In the genomic region with DNA sequence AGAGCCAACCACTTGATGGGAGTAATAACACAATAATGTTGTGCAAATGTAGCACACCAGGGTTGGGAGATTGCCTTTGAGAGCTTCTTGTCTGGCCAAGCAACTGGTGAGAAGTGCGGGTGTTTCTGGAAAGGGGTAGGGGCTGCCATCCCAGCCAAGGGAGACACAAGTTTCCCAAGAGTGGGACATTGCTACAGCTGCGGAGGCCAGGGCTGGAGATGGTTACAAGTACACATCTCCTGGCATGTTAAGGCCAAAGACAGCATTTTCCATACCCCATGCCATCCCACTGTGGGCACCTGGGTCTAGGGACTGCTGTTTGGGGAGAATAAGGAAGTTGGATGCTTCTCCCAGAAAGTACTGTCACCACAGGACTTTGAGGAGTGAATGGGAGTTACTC, we compare ENCODE assay signal across 11 mouse cellular contexts. TPM values are rescaled to one million over a fixed set of nuclear protein-coding genes. Genes with fewer than 3 reads are reported as not detected.
A peak's percentile ranks its signal among the peaks of the same experiment; 100 is the strongest.
DNase-seq lines count a peak whose midpoint lies in the region; ATAC-seq and TF ChIP-seq lines count a peak whose summit lies in the region.
"Had no signal": no experiment of that assay in that cellular context is flagged by ENCODE, and none has a peak within 500 bp of the region (broad histone marks: within the 10 kb centered on the region; RNA-seq: fewer than 3 reads in every experiment).

No protein-coding gene starts in this region.

- no peak for ATAC-seq in heart, embryonic 11.5 days (replicated peaks; ENCODE audit: insufficient number of reproducible peaks, low FRiP score, low TSS enrichment)
- ATAC-seq in midbrain, embryonic 11.5 days (ENCODE audit: low FRiP score), result no peak
- ATAC-seq in midbrain, embryonic 15.5 days (replicated peaks), result no peak
- ATAC-seq in intestine, postnatal 0 days, result no peak
- no peak for ATAC-seq in stomach, embryonic 15.5 days (ENCODE audit: insufficient read depth, low FRiP score, low read depth)
- ATAC-seq in granulocyte monocyte progenitor cell, adult 5-6 weeks (replicated peaks; ENCODE audit: poor library complexity, severe bottlenecking), result no peak

- H3K27me3 ChIP-seq in heart, embryonic 11.5 days (ENCODE audit: control insufficient read depth, insufficient read depth, low read length), result no peaks in the 10 kb centered on the region
- no peaks in the 10 kb centered on the region for H3K27me3 ChIP-seq in midbrain, embryonic 11.5 days (ENCODE audit: control insufficient read depth, insufficient read depth, low read length)
- no peaks in the 10 kb centered on the region for H3K27me3 ChIP-seq in midbrain, embryonic 15.5 days (replicated peaks)
- H3K27me3 ChIP-seq in intestine, postnatal 0 days (replicated peaks; ENCODE audit: control insufficient read depth, insufficient read depth, low read length), result no peaks in the 10 kb centered on the region
- no peaks in the 10 kb centered on the region for H3K27me3 ChIP-seq in stomach, embryonic 15.5 days (replicated peaks)
- H3K27me3 ChIP-seq: heart, embryonic 15.5 days had no signal

- WGBS in heart, embryonic 11.5 days (ENCODE audit: insufficient replicate concordance), result 98% methylated on average over 2 of the region's 2 CpGs
- whole genome bisulfite sequencing in midbrain, embryonic 11.5 days, result 88% methylated on average over 2 of the region's 2 CpGs
- 98% methylated on average over 2 of the region's 2 CpGs for WGBS in midbrain, embryonic 15.5 days
- 95% methylated on average over 2 of the region's 2 CpGs for WGBS in intestine, postnatal 0 days
- 88% methylated on average over 2 of the region's 2 CpGs for WGBS in stomach, embryonic 15.5 days

- H3K36me3 ChIP-seq in heart, embryonic 11.5 days (ENCODE audit: control insufficient read depth, insufficient read depth, low read length), result peaks cover 4% of the 10 kb centered on the region; the same call in 1 of the 2 replicates
- 0 out of 2 replicates have a peak, but pooled peaks cover 2% of the 10 kb centered on the region for H3K36me3 ChIP-seq in midbrain, embryonic 11.5 days (ENCODE audit: control insufficient read depth, insufficient read depth, low read length)
- H3K36me3 ChIP-seq in midbrain, embryonic 15.5 days (replicated peaks), result peaks cover 8% of the 10 kb centered on the region; the same call in 1 of the 2 replicates
- H3K36me3 ChIP-seq in intestine, postnatal 0 days (ENCODE audit: control insufficient read depth, insufficient read depth), result peaks cover 6% of the 10 kb centered on the region; the same call in 1 of the 2 replicates
- H3K36me3 ChIP-seq in stomach, embryonic 15.5 days, result peaks cover 7% of the 10 kb centered on the region; the same call in 1 of the 2 replicates

- no peak overlapping the region for H3K4me3 ChIP-seq in heart, embryonic 11.5 days (ENCODE audit: low read depth, low read length)
- H3K4me3 ChIP-seq in midbrain, embryonic 11.5 days (ENCODE audit: low read depth, low read length), result no peak overlapping the region
- H3K4me3 ChIP-seq in midbrain, embryonic 15.5 days, result no peak overlapping the region
- no peak overlapping the region for H3K4me3 ChIP-seq in intestine, postnatal 0 days (ENCODE audit: low read depth, low read length)
- no peak overlapping the region for H3K4me3 ChIP-seq in stomach, embryonic 15.5 days (replicated peaks)

- H3K4me1 ChIP-seq in heart, embryonic 11.5 days (ENCODE audit: control insufficient read depth, insufficient read depth, low read length), result peaks cover 30% of the 10 kb centered on the region
- H3K4me1 ChIP-seq in midbrain, embryonic 11.5 days (ENCODE audit: control insufficient read depth, insufficient read depth, low read length), result peaks cover 31% of the 10 kb centered on the region
- peaks cover 55% of the 10 kb centered on the region for H3K4me1 ChIP-seq in midbrain, embryonic 15.5 days
- H3K4me1 ChIP-seq in intestine, postnatal 0 days (replicated peaks; ENCODE audit: control insufficient read depth, insufficient read depth, low read length), result peaks cover 7% of the 10 kb centered on the region
- peaks cover 57% of the 10 kb centered on the region for H3K4me1 ChIP-seq in stomach, embryonic 15.5 days

- no peak overlapping the region for H3K27ac ChIP-seq in heart, embryonic 11.5 days (ENCODE audit: low read depth, low read length)
- no peak overlapping the region for H3K27ac ChIP-seq in midbrain, embryonic 11.5 days (ENCODE audit: low read depth, low read length)
- H3K27ac ChIP-seq in midbrain, embryonic 15.5 days, result no peak overlapping the region
- 0 out of 2 replicates have a peak overlapping the region, but pooled peaks have one; percentile 99 for H3K27ac ChIP-seq in intestine, postnatal 0 days (ENCODE audit: low read depth, low read length)
- H3K27ac ChIP-seq in stomach, embryonic 15.5 days, result no peak overlapping the region

- H3K4me2 ChIP-seq in heart, embryonic 11.5 days, result 0 out of 2 replicates have a peak overlapping the region, but pooled peaks have one; percentile 9
- H3K4me2 ChIP-seq in midbrain, embryonic 11.5 days, result peak overlapping the region; percentile 78; the same call in 1 of the 2 replicates
- H3K4me2 ChIP-seq in midbrain, embryonic 15.5 days, result no peak overlapping the region
- H3K4me2 ChIP-seq in intestine, postnatal 0 days (replicated peaks; ENCODE audit: low read depth), result peak overlapping the region; percentile 98
- peak overlapping the region; percentile 88; the same call in 1 of the 2 replicates for H3K4me2 ChIP-seq in stomach, embryonic 15.5 days

- no peak for DNase-seq in heart, adult 18-20 months
- no peak for DNase-seq in midbrain, embryonic 11.5 days (ENCODE audit: low spot score, missing footprints)
- no peak for DNase-seq in urinary bladder, postnatal 25 days (ENCODE audit: low spot score)
- DNase-seq: left cerebral cortex, postnatal 4 days; right cerebral cortex, postnatal 4 days had no signal

- no peaks in the 10 kb centered on the region for H3K9me3 ChIP-seq in heart, embryonic 11.5 days (replicated peaks; ENCODE audit: control insufficient read depth, low read length)
- no peaks in the 10 kb centered on the region for H3K9me3 ChIP-seq in midbrain, embryonic 11.5 days (ENCODE audit: control insufficient read depth, low read length)
- H3K9me3 ChIP-seq in midbrain, embryonic 15.5 days, result no peaks in the 10 kb centered on the region
- H3K9me3 ChIP-seq in intestine, postnatal 0 days (ENCODE audit: control insufficient read depth), result no peaks in the 10 kb centered on the region
- no peaks in the 10 kb centered on the region for H3K9me3 ChIP-seq in stomach, embryonic 15.5 days
- H3K9me3 ChIP-seq: heart, embryonic 15.5 days had no signal

- H3K9ac ChIP-seq in heart, embryonic 11.5 days (ENCODE audit: low read depth, low read length), result no peak overlapping the region
- no peak overlapping the region for H3K9ac ChIP-seq in midbrain, embryonic 11.5 days (ENCODE audit: low read length)
- no peak overlapping the region for H3K9ac ChIP-seq in midbrain, embryonic 15.5 days
- H3K9ac ChIP-seq in intestine, postnatal 0 days (ENCODE audit: low read depth, low read length), result no peak overlapping the region
- H3K9ac ChIP-seq in stomach, embryonic 15.5 days, result no peak overlapping the region

- TF ChIP-seq CTCF in intestine, postnatal 0 days (IDR thresholded peaks at IDR 0.05; ENCODE audit: low read depth), result no peak

RNA-seq across cellular contexts. Expression of gene Pnkp, which starts 3.9 kb away (rescaled TPM):
- 18.9 and 19.2 TPM in 2 replicates for polyA plus RNA-seq in heart, embryonic 11.5 days (2014; fragmentation: Nextera tagmentation; extraction: Ambion mirVana)
- total RNA-seq in heart, adult 18-20 months (2021), result 10 to 100 TPM; 16.5 to 19.4 TPM
- polyA plus RNA-seq in midbrain, embryonic 11.5 days (2014; fragmentation: Nextera tagmentation; extraction: Ambion mirVana), result 26.1 and 28.6 TPM in 2 replicates
- 30.5 and 32.8 TPM in 2 replicates for polyA plus RNA-seq in midbrain, embryonic 15.5 days (2015; fragmentation: Nextera tagmentation; extraction: Ambion mirVana)
- 27.7 and 32.0 TPM in 2 replicates for polyA plus RNA-seq in intestine, postnatal 0 days (2015; fragmentation: Nextera tagmentation; extraction: Ambion mirVana)
- polyA plus RNA-seq in stomach, embryonic 15.5 days (2015; fragmentation: Nextera tagmentation; extraction: Ambion mirVana), result 25.5 and 32.7 TPM in 2 replicates
- 61.3 and 65.7 TPM in 2 replicates for total RNA-seq in granulocyte monocyte progenitor cell, adult 5-6 weeks (2014; fragmentation: Nextera tagmentation)
- 51.0 and 79.6 TPM in 2 replicates for total RNA-seq in granulocyte monocyte progenitor cell, adult 5-6 weeks (2017)

RNA-seq across cellular contexts. Expression of gene Tbc1d17, which starts 4.2 kb away (rescaled TPM):
- polyA plus RNA-seq in heart, embryonic 11.5 days (2014; fragmentation: Nextera tagmentation; extraction: Ambion mirVana), result 48.2 and 49.2 TPM in 2 replicates
- total RNA-seq in heart, adult 18-20 months (2021), result 10 to 100 TPM; 36.7 to 57.6 TPM
- polyA plus RNA-seq in midbrain, embryonic 11.5 days (2014; fragmentation: Nextera tagmentation; extraction: Ambion mirVana), result 63.4 and 69.4 TPM in 2 replicates
- 121 and 122 TPM in 2 replicates for polyA plus RNA-seq in midbrain, embryonic 15.5 days (2015; fragmentation: Nextera tagmentation; extraction: Ambion mirVana)
- 47.4 and 48.5 TPM in 2 replicates for polyA plus RNA-seq in intestine, postnatal 0 days (2015; fragmentation: Nextera tagmentation; extraction: Ambion mirVana)
- polyA plus RNA-seq in stomach, embryonic 15.5 days (2015; fragmentation: Nextera tagmentation; extraction: Ambion mirVana), result 64.5 and 72.0 TPM in 2 replicates
- 18.1 and 22.6 TPM in 2 replicates for total RNA-seq in granulocyte monocyte progenitor cell, adult 5-6 weeks (2014; fragmentation: Nextera tagmentation)
- 15.5 and 19.3 TPM in 2 replicates for total RNA-seq in granulocyte monocyte progenitor cell, adult 5-6 weeks (2017)

RNA-seq across cellular contexts. Expression of gene Akt1s1, which starts 4.3 kb away (rescaled TPM):
- 38.6 and 53.9 TPM in 2 replicates for polyA plus RNA-seq in heart, embryonic 11.5 days (2014; fragmentation: Nextera tagmentation; extraction: Ambion mirVana)
- total RNA-seq in heart, adult 18-20 months (2021), result 10 to 100 TPM; 65.1 to 67.1 TPM
- polyA plus RNA-seq in midbrain, embryonic 11.5 days (2014; fragmentation: Nextera tagmentation; extraction: Ambion mirVana), result 31.8 and 34.3 TPM in 2 replicates
- 89.7 and 91.1 TPM in 2 replicates for polyA plus RNA-seq in midbrain, embryonic 15.5 days (2015; fragmentation: Nextera tagmentation; extraction: Ambion mirVana)
- 71.6 and 76.5 TPM in 2 replicates for polyA plus RNA-seq in intestine, postnatal 0 days (2015; fragmentation: Nextera tagmentation; extraction: Ambion mirVana)
- 110 and 112 TPM in 2 replicates for polyA plus RNA-seq in stomach, embryonic 15.5 days (2015; fragmentation: Nextera tagmentation; extraction: Ambion mirVana)
- 18.2 and 25.0 TPM in 2 replicates for total RNA-seq in granulocyte monocyte progenitor cell, adult 5-6 weeks (2014; fragmentation: Nextera tagmentation)
- 22.8 and 26.5 TPM in 2 replicates for total RNA-seq in granulocyte monocyte progenitor cell, adult 5-6 weeks (2017)

RNA-seq across cellular contexts. Expression of gene Ptov1, which starts 16.5 kb away (rescaled TPM):
- polyA plus RNA-seq in heart, embryonic 11.5 days (2014; fragmentation: Nextera tagmentation; extraction: Ambion mirVana), result 205 and 218 TPM in 2 replicates
- 100 to 1,000 TPM; 173 to 184 TPM for total RNA-seq in heart, adult 18-20 months (2021)
- polyA plus RNA-seq in midbrain, embryonic 11.5 days (2014; fragmentation: Nextera tagmentation; extraction: Ambion mirVana), result 316 and 350 TPM in 2 replicates
- polyA plus RNA-seq in midbrain, embryonic 15.5 days (2015; fragmentation: Nextera tagmentation; extraction: Ambion mirVana), result 517 and 553 TPM in 2 replicates
- polyA plus RNA-seq in intestine, postnatal 0 days (2015; fragmentation: Nextera tagmentation; extraction: Ambion mirVana), result 112 and 114 TPM in 2 replicates
- polyA plus RNA-seq in stomach, embryonic 15.5 days (2015; fragmentation: Nextera tagmentation; extraction: Ambion mirVana), result 291 and 320 TPM in 2 replicates
- total RNA-seq in granulocyte monocyte progenitor cell, adult 5-6 weeks (2014; fragmentation: Nextera tagmentation), result 67.0 and 95.4 TPM in 2 replicates
- total RNA-seq in granulocyte monocyte progenitor cell, adult 5-6 weeks (2017), result 24.4 and 32.1 TPM in 2 replicates

RNA-seq across cellular contexts. Expression of gene Atf5, which starts 36.6 kb away (rescaled TPM):
- polyA plus RNA-seq in heart, embryonic 11.5 days (2014; fragmentation: Nextera tagmentation; extraction: Ambion mirVana), result 1.6 and 1.9 TPM in 2 replicates
- 10 to 100 TPM; 60.2 to 62.7 TPM for total RNA-seq in heart, adult 18-20 months (2021)
- 2.8 and 3.3 TPM in 2 replicates for polyA plus RNA-seq in midbrain, embryonic 11.5 days (2014; fragmentation: Nextera tagmentation; extraction: Ambion mirVana)
- 2.8 and 3.9 TPM in 2 replicates for polyA plus RNA-seq in midbrain, embryonic 15.5 days (2015; fragmentation: Nextera tagmentation; extraction: Ambion mirVana)
- 6.5 and 6.6 TPM in 2 replicates for polyA plus RNA-seq in intestine, postnatal 0 days (2015; fragmentation: Nextera tagmentation; extraction: Ambion mirVana)
- 5.3 and 6.4 TPM in 2 replicates for polyA plus RNA-seq in stomach, embryonic 15.5 days (2015; fragmentation: Nextera tagmentation; extraction: Ambion mirVana)
- 5.6 and 8.5 TPM in 2 replicates for total RNA-seq in granulocyte monocyte progenitor cell, adult 5-6 weeks (2014; fragmentation: Nextera tagmentation)
- total RNA-seq in granulocyte monocyte progenitor cell, adult 5-6 weeks (2017), result 3.8 and 6.8 TPM in 2 replicates
